Mouse (Mus musculus): ENCODE results near the gene Dlg2. TPM values are rescaled to one million over a fixed set of nuclear protein-coding genes. Genes with fewer than 3 reads are reported as not detected.

The Dlg2 gene
- total and polyA plus RNA-seq, 3 experiments, result 0.72 to 1.9 (median 1.7) TPM

DNA sequence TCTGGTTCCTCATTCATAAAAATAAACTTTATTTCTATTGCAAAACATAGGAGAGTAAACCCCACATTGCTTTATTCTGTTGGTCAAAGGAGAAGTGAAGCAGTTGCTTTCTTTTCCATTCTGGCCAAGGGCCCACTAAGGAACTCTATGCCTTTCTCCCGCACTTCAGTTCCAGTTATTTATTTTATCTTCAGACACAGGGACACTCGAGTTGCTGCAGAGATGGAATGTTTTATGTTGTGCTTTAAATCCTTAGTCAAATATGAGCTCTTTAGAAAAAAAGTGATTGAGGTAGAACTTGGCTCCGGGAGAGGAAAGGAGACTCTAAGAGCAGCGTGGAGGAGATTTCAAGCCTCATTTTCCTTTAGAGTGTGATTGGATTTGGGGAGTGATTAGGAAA is 1377.2 kb downstream of the Dlg2 start:
- Histone ChIP-seq H3K4me1 (ENCODE audit: control insufficient read depth, insufficient read depth, low read length) (no peaks in the 10 kb centered on the region), H3K79me2 (replicated peaks; ENCODE audit: control insufficient read depth, insufficient read depth, low read length) (no peaks in the 10 kb centered on the region), H3K4me3 (no peak overlapping the region), H3K27ac (no peak overlapping the region), H3K9ac (ENCODE audit: low read depth, low read length) (no peak overlapping the region), H3K27me3 (ENCODE audit: control insufficient read depth, insufficient read depth, low read length) (no peaks in the 10 kb centered on the region), H3K36me3 (ENCODE audit: control insufficient read depth, insufficient read depth, low read length) (no peaks in the 10 kb centered on the region)
- intact Hi-C loops (cut with DNase I), result no loop called here
- TF ChIP-seq POLR2A (IDR thresholded peaks at IDR 0.05; ENCODE audit: insufficient read depth, low read depth, low read length), result no peak
- no peak for TF ChIP-seq CTCF (IDR thresholded peaks at IDR 0.05)
- TF ChIP-seq EP300 (IDR thresholded peaks at IDR 0.05; ENCODE audit: insufficient read depth, low read depth, low read length), result no peak
- DNase-seq, result no peak
- 32% methylated on average over 4 of the region's 4 CpGs for WGBS

DNA sequence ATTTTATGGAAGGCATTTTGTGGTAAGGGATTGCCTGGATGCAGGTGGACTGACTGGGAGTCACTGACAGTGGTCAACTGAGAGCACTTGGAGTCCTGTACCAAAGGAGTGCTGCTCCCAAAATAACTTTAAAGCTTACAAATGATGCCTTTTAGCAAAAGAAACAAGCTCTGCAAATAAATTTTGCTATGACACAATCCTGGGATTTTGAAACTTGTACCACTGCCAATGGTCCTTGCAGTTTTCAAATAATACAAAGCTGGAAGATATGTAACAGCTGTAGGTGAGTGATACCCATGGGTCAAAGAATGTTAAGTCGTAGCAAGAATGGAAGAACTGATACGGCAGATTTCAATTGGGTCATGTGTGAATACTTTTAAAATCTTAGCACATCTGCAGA is 1380.5 kb downstream of the Dlg2 start:
- DNase-seq, result no peak
- H3K9ac ChIP-seq (ENCODE audit: low read depth, low read length), result no peak overlapping the region
- no peaks in the 10 kb centered on the region for H3K79me2 ChIP-seq (replicated peaks; ENCODE audit: control insufficient read depth, insufficient read depth, low read length)
- H3K27me3 ChIP-seq (ENCODE audit: control insufficient read depth, insufficient read depth, low read length), result no peaks in the 10 kb centered on the region
- WGBS, result 65% methylated on average over 2 of the region's 2 CpGs
- H3K4me3 ChIP-seq, result no peak overlapping the region
- intact Hi-C loops (cut with DNase I), result no loop called here
- no peaks in the 10 kb centered on the region for H3K4me1 ChIP-seq (ENCODE audit: control insufficient read depth, insufficient read depth, low read length)
- H3K27ac ChIP-seq, result no peak overlapping the region
- H3K36me3 ChIP-seq (ENCODE audit: control insufficient read depth, insufficient read depth, low read length), result no peaks in the 10 kb centered on the region
- TF ChIP-seq EP300 (IDR thresholded peaks at IDR 0.05; ENCODE audit: insufficient read depth, low read depth, low read length) (no peak), CTCF (IDR thresholded peaks at IDR 0.05) (no peak), POLR2A (IDR thresholded peaks at IDR 0.05; ENCODE audit: insufficient read depth, low read depth, low read length) (no peak)

DNA sequence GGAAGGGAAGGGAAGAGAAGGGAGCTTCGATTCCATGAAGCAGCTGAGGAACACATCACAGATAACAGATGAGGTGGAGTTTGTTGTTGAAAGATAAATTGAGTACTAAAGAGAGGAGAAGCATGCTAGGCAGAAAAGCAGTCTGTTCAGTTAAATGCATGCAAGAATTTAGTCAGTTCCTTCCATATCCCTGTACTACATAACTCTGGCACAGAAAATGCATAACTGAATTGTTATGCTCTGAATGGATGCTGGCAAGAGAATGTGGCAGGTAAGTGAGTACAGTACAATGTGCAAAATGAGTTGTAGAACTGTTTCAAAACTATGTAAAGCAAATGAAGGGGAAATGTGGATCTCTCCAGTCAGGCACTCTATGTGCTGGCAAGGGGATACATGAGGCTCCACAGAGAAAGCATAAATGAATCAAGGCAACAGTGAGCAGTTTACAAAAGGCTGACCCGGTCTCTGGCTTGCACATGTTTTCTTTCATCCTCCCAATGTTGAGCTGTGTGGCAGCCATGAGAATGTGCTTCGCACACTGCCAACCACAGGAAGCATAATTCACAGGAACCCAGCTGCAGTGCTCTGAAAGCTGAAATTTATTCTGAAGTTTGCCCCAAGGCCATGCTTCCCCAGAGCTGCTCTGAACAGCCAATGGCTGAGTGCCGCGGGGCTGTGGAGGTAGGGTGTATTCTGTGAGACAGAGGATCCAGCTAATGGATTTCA is 1386.5 kb downstream of the Dlg2 start:
- intact Hi-C loops (cut with DNase I), result no loop called here
- WGBS, result 68% methylated on average over 5 of the region's 5 CpGs
- no peak for DNase-seq
- H3K36me3 ChIP-seq (ENCODE audit: control insufficient read depth, insufficient read depth, low read length), result no peaks in the 10 kb centered on the region
- no peak overlapping the region for H3K9ac ChIP-seq (ENCODE audit: low read depth, low read length)
- no peak overlapping the region for H3K27ac ChIP-seq
- no peaks in the 10 kb centered on the region for H3K79me2 ChIP-seq (replicated peaks; ENCODE audit: control insufficient read depth, insufficient read depth, low read length)
- TF ChIP-seq POLR2A (IDR thresholded peaks at IDR 0.05; ENCODE audit: insufficient read depth, low read depth, low read length) (no peak), CTCF (IDR thresholded peaks at IDR 0.05) (no peak), EP300 (IDR thresholded peaks at IDR 0.05; ENCODE audit: insufficient read depth, low read depth, low read length) (no peak)
- no peaks in the 10 kb centered on the region for H3K27me3 ChIP-seq (ENCODE audit: control insufficient read depth, insufficient read depth, low read length)
- no peaks in the 10 kb centered on the region for H3K4me1 ChIP-seq (ENCODE audit: control insufficient read depth, insufficient read depth, low read length)
- no peak overlapping the region for H3K4me3 ChIP-seq

DNA sequence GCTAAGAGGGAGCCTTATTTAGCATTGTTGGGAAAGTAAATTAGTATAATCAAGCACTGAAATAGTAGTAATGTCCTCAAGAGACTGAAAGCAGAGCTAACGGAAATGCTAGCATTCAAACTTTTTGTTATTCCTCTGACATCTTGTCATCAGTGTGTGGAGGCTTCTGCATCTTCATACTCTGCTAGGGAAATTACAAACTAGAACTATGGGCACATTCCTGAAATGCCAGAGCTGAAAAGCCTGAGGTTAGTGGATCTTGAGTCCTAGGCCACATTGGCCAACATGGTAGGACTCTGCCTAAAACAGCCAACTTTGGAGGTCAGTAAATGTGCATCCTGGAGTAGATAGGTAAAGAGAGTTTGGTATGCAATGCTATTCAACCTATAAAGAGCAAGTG is 1392.4 kb downstream of the Dlg2 start:
- intact Hi-C loops (cut with DNase I), result no loop called here
- WGBS, result 70% methylated on average over 1 of the region's 1 CpGs

DNA sequence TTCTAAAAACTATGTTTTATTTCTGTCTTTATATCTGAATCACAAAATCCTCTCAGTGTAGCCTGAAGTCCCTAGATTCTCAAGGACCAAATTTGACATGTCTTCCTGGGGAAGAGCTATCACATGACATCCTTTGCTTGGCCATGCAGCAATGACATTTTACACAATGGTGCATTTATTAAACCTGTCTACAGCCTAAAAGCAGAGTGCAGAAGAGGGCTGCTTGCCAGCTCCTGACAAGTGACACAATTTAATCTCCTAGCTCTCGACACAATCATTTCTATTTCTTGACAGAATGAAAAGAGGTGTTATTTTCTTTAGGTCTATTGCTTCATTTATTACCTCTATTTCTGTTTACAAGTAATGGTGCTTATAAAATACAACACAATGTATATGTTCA is 1400.4 kb downstream of the Dlg2 start:
- Histone ChIP-seq H3K36me3 (ENCODE audit: control insufficient read depth, insufficient read depth, low read length) (no peaks in the 10 kb centered on the region), H3K27ac (no peak overlapping the region), H3K4me3 (no peak overlapping the region), H3K27me3 (ENCODE audit: control insufficient read depth, insufficient read depth, low read length) (no peaks in the 10 kb centered on the region), H3K79me2 (replicated peaks; ENCODE audit: control insufficient read depth, insufficient read depth, low read length) (no peaks in the 10 kb centered on the region), H3K9ac (ENCODE audit: low read depth, low read length) (no peak overlapping the region), H3K4me1 (ENCODE audit: control insufficient read depth, insufficient read depth, low read length) (no peaks in the 10 kb centered on the region)
- DNase-seq, result no peak
- intact Hi-C loops (cut with DNase I), result no loop called here
- TF ChIP-seq POLR2A (IDR thresholded peaks at IDR 0.05; ENCODE audit: insufficient read depth, low read depth, low read length), result no peak
- no peak for TF ChIP-seq CTCF (IDR thresholded peaks at IDR 0.05)
- no peak for TF ChIP-seq EP300 (IDR thresholded peaks at IDR 0.05; ENCODE audit: insufficient read depth, low read depth, low read length)
- WGBS, result 19% methylated on average over 1 of the region's 1 CpGs

More for the DNA sequence above, 1392.4 kb downstream of the Dlg2 start:
- Histone ChIP-seq H3K9ac (ENCODE audit: low read depth, low read length) (no peak overlapping the region), H3K79me2 (replicated peaks; ENCODE audit: control insufficient read depth, insufficient read depth, low read length) (no peaks in the 10 kb centered on the region), H3K4me3 (no peak overlapping the region), H3K27ac (no peak overlapping the region), H3K36me3 (ENCODE audit: control insufficient read depth, insufficient read depth, low read length) (no peaks in the 10 kb centered on the region), H3K4me1 (ENCODE audit: control insufficient read depth, insufficient read depth, low read length) (no peaks in the 10 kb centered on the region), H3K27me3 (ENCODE audit: control insufficient read depth, insufficient read depth, low read length) (no peaks in the 10 kb centered on the region)
- TF ChIP-seq POLR2A (IDR thresholded peaks at IDR 0.05; ENCODE audit: insufficient read depth, low read depth, low read length) (no peak), EP300 (IDR thresholded peaks at IDR 0.05; ENCODE audit: insufficient read depth, low read depth, low read length) (no peak), CTCF (IDR thresholded peaks at IDR 0.05) (no peak)
- DNase-seq, result no peak

DNA sequence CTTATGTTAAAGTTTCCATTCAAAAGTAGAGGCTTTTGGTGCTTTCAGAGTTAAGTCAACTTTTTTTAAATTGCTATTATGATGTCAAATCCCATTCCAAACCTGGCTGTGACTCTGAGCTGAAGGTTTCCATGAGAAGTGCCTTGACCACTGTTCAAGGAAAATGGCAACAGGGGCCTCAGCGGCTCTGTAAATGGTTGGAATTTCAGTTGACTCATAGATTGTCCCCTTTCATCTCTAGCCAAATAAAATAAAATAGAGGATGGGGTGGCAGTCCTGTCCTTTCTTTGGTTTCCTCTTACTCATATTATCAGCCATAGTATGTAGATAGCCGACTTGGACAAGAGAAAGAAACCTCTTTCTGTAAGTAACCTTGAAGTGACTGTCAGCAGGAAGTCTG is 1401.3 kb downstream of the Dlg2 start:
- DNase-seq, result no peak
- TF ChIP-seq CTCF (IDR thresholded peaks at IDR 0.05), result no peak
- TF ChIP-seq EP300 (IDR thresholded peaks at IDR 0.05; ENCODE audit: insufficient read depth, low read depth, low read length), result no peak
- no peak for TF ChIP-seq POLR2A (IDR thresholded peaks at IDR 0.05; ENCODE audit: insufficient read depth, low read depth, low read length)
- WGBS, result 35% methylated on average over 2 of the region's 2 CpGs
- intact Hi-C loops (cut with DNase I), result no loop called here
- Histone ChIP-seq H3K36me3 (ENCODE audit: control insufficient read depth, insufficient read depth, low read length) (no peaks in the 10 kb centered on the region), H3K27ac (no peak overlapping the region), H3K79me2 (replicated peaks; ENCODE audit: control insufficient read depth, insufficient read depth, low read length) (no peaks in the 10 kb centered on the region), H3K4me1 (ENCODE audit: control insufficient read depth, insufficient read depth, low read length) (no peaks in the 10 kb centered on the region), H3K4me3 (no peak overlapping the region), H3K9ac (ENCODE audit: low read depth, low read length) (no peak overlapping the region), H3K27me3 (ENCODE audit: control insufficient read depth, insufficient read depth, low read length) (no peaks in the 10 kb centered on the region)
